Mouse (Mus musculus) right cerebral cortex, adult 18-20 months (tissue): ENCODE data around the gene Fance.

Source experiments
- DNase-seq: peaks from one replicate; pipeline ENCODE4 v3.0.0; 2022; ENCODE audit warnings: mixed read lengths

The Fance gene

DNA sequence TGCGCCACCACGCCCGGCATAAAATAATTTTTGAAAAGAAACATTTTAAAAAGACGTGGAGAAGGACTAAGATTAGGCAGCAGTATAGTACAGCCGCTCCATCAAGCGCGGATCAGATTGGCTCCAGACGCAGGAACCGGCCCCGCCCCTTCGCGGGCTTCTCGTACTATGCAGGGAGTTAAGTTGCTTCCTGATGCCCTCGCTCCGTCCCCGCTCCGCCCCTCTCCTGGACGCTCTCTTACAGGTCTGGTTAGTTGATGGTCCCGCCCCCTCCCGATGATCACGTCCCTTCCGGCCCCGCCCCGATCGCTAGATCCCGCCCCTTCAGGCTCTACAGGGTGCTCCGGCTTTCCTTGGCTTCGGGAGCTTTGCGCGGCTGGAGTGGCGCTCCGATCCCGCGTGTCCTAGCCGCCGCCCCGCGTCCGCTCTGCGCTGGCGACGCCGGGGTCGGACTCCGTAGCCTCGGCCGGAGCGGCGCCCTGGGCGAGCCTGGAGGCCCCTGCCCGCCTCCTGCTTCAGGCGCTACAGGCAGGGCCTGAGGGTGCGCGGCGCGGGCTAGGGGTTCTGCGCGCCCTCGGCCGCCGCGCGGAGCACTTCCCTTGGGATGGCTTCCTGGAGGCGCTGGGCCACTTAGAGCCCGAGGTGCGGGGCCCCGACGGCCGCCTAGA lies at the start of gene Fance:
TSS of gene Fance (plus strand) at position 308 of the 668 bp plus-strand sequence.
- peak; percentile 95 for DNase-seq

DNA sequence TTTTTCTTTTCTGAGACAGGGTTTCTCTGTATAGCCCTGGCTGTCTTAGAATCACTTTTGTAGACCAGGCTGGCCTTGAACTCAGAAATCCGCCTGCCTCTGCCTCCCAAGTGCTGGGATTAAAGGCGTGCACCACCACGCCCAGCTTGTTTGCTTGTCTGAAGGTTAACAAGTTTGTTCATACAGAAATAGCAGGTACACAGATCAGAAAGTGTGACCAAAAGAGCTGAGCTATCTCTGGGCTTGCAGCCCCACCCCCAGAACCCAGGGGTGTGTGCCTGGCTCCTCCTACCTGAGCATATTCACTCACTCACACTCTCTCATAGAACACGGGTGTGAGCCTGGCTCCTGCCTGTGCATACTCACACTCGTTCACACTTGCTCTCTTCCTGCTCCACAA lies 46.1 kb upstream of the Fance start:
- no peak for DNase-seq

DNA sequence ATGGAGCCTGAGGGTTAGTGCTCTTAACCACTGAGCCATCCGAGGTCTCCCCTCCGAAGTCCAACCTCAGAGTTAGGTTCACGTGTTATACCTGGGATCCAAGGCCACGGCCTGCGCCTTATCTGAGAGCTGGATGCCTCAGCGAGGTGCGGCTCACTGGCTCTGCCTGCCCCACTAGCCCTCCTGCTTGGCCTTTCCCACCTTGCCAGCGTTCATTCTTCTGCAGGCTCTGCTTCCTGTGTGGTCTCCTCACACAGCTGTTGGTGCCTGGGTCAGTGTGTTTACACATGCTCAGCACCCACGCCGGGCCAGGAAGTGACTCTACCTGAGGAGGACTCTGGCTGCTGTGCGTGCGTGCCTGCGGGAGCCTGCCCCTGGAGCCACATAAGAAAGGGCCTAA lies 43.2 kb upstream of the Fance start:
- DNase-seq, result no peak

GRCm38 (mm10) chr17:28271537-28272266 lies 41.6 kb upstream of the Fance start:
- DNase-seq, result no peak

DNA sequence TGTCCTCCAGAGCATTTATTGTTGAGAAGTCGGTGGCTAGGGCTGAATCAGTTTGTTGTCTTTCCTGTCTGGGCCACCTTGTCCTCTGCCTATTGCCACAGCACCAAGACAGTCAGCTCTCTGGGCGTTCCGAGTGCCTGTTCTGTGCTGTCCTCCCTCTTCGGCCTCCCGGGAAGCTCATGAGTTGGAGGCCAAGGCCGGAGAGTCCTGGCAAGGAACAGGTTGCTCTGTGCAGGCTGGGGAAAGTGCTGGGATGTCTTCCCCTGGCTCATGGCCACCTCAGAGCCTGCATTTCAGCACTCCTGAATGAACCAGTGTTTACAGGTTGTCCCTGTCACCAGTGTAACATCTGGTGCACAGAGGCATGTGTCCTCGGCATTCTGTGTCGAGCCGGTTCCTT lies 41.0 kb upstream of the Fance start:
- no peak for DNase-seq

DNA sequence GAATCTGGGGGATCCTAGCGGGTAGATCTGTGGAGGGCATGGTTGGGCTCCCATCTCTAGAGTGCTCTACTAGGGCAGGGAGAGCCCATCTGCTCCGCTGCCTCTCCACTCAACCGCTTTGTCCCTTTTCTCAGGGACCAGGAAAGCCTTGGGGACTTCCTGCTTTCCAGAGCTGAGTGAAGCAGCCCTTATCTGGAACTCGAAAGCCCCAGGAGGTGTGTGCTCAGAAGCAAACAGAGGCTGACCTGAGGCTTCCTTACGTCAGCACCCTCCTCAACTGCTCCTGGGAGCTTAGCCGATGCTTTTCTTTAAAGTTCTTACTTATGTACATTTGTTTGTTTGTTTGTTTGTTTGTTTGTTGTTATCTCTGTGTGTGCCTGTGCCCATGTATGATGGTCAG lies 40.5 kb upstream of the Fance start:
- DNase-seq, result no peak

- no peak for DNase-seq
These were observed 38.6 kb upstream of the Fance start for GRCm38 (mm10) chr17:28274739-28275138.

GRCm38 (mm10) chr17:28277226-28277625 lies 36.1 kb upstream of the Fance start:
- DNase-seq, result no peak

- no peak for DNase-seq
These were observed 35.6 kb upstream of the Fance start for GRCm38 (mm10) chr17:28277721-28278120.

GRCm38 (mm10) chr17:28278156-28278555 lies 35.2 kb upstream of the Fance start:
- no peak for DNase-seq

- no peak for DNase-seq
These were observed 34.1 kb upstream of the Fance start for GRCm38 (mm10) chr17:28279236-28279635.

DNA sequence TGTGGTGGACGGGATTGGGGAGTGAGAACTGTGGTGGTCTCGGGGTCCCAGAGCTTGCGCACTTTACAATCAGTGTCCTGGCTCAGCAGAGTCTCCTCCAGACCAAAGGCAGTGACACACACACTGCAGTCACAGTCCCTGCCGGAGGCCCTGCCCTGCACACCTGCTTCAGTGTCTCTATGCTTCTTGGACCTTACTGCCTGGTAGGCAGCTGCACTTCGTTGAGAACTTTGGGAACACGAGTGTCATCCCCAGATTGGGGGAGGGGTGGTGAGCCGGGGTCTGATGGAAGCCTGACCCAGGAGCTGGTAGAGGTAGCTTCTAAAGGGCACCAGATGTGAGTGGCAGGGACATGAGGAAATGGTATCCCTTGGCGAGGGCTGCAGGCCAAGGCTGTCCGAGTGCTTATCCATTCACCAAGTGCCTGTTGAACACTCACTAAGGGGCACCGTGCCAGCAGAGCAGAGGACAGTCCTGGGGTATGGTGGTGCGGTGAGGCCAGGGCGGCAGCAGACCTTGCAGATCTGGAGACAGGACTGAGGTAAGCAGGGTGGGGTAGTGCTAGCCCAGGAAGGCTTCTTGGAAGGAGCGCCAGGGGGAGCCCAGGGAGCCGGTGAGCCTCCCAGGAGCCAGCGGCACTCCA lies 33.4 kb upstream of the Fance start:
- DNase-seq, result no peak

DNA sequence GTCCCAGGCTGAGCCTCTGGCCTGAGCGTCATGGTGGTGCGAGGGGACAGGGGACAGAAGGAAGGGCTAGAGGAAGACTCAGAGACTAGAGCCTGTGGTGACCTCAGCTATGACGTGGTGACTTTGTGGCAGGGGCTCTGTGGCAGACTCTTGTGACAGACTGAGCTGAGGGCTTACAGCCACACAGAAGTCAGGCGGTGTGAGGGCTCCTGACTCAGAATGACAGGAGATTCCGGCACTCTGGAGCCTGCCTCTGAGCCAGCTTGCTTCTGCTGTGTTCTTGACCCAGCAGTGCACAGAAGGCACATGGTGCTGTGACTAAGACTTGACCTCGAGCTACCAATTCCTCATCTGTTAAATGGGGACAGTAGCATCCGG lies 32.9 kb upstream of the Fance start:
- no peak for DNase-seq

GRCm38 (mm10) chr17:28280831-28281377 lies 32.4 kb upstream of the Fance start:
- no peak for DNase-seq

DNA sequence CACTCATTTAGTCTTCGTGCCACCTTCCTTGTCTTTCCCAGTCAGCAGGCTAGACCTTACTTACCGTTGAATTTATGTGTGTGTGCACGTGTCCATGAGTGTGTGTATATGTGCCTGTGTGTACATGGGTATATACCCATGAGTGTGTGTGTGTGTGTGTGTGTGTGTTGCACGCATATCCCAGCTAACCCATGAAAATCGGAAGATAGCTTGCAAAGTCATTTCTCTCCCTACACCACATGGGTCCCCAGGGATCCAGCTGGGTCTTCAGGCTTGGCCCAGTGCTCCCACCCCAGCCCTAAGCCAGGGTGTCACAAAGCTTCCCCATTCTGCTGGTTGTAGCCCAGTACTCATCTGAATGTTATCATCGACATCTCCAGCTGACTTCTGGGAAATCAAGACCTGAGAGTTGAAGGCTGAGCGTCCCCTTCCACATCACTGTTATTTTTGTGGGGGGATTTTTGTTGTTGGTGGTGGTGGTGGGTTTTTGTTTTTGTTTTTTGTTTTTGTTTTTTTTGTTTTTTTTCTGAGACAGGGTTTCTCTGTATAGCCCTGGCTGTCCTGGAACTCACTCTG lies 31.4 kb upstream of the Fance start:
- DNase-seq, result no peak

DNA sequence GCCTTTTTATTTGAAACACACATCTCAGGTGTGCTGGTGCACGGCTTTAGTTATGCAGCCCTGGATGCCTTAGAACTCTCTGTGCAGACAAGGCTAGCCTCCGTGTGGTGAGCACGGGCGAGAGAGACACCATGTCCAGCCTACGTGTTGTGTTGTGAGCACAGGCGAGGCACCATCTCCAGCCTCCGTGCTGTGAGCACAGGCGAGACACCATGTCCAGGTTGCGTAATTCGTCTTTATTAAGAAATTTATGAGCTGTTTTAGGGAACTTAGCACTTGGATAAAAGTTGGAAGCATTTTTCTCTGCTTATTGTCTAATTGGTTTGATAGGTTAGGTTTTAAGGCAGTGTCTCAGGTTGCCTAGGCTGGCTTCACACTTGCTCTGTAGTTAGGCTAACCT lies 30.1 kb upstream of the Fance start:
- no peak for DNase-seq

DNA sequence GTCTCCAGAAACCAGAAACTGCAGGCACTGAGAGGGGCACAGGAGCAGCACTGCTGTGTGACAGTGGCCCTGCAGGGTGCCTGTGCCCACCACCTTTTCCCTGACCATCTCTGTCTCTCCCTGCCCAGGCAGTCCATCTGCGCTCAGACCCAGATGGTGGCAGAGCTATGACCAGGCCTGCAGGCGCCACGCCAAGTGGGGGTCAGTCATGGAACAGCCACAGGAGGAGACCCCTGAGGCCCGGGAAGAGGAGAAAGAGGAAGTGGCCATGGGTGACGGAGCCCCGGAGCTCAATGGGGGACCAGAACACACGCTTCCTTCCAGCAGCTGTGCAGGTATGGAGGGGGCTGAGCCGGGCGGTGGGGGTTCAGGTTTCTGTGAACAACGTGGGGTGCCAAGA lies 27.2 kb upstream of the Fance start:
- no peak for DNase-seq

DNA sequence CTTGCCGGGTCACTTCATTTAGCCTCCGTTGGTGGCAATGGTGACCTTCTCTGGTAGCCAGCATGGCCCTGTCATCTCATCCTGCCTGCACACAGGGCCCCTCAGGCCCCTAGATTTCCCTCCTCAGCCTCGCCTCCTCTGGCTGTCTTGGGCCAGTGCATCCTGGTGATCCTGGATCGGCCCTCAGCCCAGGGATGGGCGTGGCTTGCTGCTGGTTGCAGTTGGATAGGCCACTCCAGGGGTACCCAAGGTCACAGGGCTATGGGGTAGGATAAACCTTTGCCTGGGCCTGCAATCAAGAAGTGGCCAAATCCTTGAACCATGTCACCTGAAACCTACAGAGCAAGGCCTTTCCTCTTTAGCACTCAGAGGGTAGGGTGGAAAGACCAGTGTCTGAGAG lies 26.4 kb upstream of the Fance start:
- no peak for DNase-seq

- no peak for DNase-seq
These were observed 25.7 kb upstream of the Fance start for GRCm38 (mm10) chr17:28287578-28287977.

- DNase-seq, result no peak
These were observed 25.3 kb upstream of the Fance start for GRCm38 (mm10) chr17:28287980-28288379.

DNA sequence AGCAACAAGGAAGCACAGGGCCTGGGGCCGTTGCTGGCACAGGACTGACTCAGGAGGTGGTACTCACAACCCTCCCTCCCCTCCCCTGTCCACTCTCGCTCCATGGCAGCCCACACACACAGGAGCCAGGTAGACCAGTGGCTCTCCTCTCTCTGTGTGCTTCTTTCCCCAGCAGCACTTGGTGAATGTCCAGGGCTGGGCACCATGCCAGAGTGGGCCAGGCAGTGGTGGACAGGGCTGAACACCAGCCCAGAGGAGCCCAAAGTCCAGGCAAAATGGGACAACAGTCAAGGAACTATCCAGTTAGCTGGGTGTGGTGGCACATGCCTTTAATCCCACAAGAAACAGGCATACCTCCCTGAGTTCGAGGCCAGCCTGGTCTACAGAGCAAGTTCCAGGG lies 23.1 kb upstream of the Fance start:
- no peak for DNase-seq

DNA sequence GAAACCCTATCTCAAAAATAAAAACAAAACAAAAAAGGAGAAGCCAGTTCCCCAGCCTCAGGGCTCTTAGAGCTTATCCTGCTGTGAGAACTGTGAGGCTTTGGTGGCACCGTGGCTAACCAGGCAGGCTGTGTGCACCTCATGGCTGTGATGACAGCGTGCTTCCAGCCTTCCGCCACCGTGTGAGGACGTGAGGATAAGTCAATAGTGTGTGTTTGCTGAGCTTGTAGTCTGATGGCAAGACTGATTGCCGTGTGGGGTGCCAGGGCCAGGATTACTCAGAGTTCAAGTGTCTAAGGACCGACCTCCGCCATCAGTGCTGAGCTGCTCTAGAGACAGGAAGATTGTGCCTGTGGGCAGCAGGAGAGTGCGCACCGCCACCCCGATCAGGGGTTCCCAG lies 22.6 kb upstream of the Fance start:
- no peak for DNase-seq

GRCm38 (mm10) chr17:28291346-28291745 lies 22.0 kb upstream of the Fance start:
- no peak for DNase-seq

GRCm38 (mm10) chr17:28293716-28294115 lies 19.6 kb upstream of the Fance start:
- no peak for DNase-seq
